Mouse (Mus musculus) layer of hippocampus, adult 11-12 months (tissue): Measurements from ENCODE around the gene Nr1h2.
A peak's percentile ranks its signal among the peaks of the same experiment; 100 is the strongest.

Source experiments
- DNase-seq: peaks from one replicate; pipeline ENCODE4 v3.0.0; 2022; ENCODE audit warnings: low spot score

Gene Nr1h2

GRCm38 (mm10) chr7:44529518-44529917 is 24.2 kb downstream of the Nr1h2 start:
- DNase-seq: no peak

- peak; percentile 77 for DNase-seq
Observed at GRCm38 (mm10) chr7:44527483-44528398, 26.0 kb downstream of the Nr1h2 start.

- DNase-seq: no peak
Observed at GRCm38 (mm10) chr7:44526414-44527154, 27.2 kb downstream of the Nr1h2 start.

GRCm38 (mm10) chr7:44525126-44525832 is 28.5 kb downstream of the Nr1h2 start:
- peak; percentile 55 for DNase-seq

- no peak for DNase-seq
Observed at GRCm38 (mm10) chr7:44524502-44524901, 29.2 kb downstream of the Nr1h2 start, which contains the start of gene Mybpc2. Gene Mybpc2 (minus strand): TSS chr7:44524656.

GRCm38 (mm10) chr7:44523056-44523455 is 30.7 kb downstream of the Nr1h2 start:
- no peak for DNase-seq

- DNase-seq: peak; percentile 56
Observed at GRCm38 (mm10) chr7:44521710-44522109, 32.0 kb downstream of the Nr1h2 start.

GRCm38 (mm10) chr7:44520990-44521389 is 32.8 kb downstream of the Nr1h2 start:
- no peak for DNase-seq

- no peak for DNase-seq
Observed at GRCm38 (mm10) chr7:44519240-44519913, 34.4 kb downstream of the Nr1h2 start.

- no peak for DNase-seq
Observed at GRCm38 (mm10) chr7:44507491-44507890, 46.3 kb downstream of the Nr1h2 start.

GRCm38 (mm10) chr7:44501563-44502115 is 52.1 kb downstream of the Nr1h2 start:
- peak; percentile 77 for DNase-seq

GRCm38 (mm10) chr7:44500046-44500445 is 53.7 kb downstream of the Nr1h2 start:
- DNase-seq: no peak
